Mouse (Mus musculus): ENCODE results near the gene Serpinb1a.

The Serpinb1a gene

GRCm38 (mm10) chr13:32839314-32839713 lies 11.7 kb downstream of the Serpinb1a start:
- no peak for DNase-seq (ENCODE audit: low spot score in 2 of 2)

- no peak for DNase-seq (ENCODE audit: low spot score in 2 of 2)
Observed at GRCm38 (mm10) chr13:32834513-32834912, 16.5 kb downstream of the Serpinb1a start.

- no peak for DNase-seq (ENCODE audit: low spot score in 2 of 2)
Observed at GRCm38 (mm10) chr13:32833237-32833636, 17.7 kb downstream of the Serpinb1a start.

GRCm38 (mm10) chr13:32832776-32833175 lies 18.2 kb downstream of the Serpinb1a start:
- DNase-seq (ENCODE audit: low spot score in 2 of 2): no peak

GRCm38 (mm10) chr13:32831505-32832273 lies 19.3 kb downstream of the Serpinb1a start:
- DNase-seq (ENCODE audit: low spot score in 2 of 2): no peak

- no peak for DNase-seq (ENCODE audit: low spot score in 2 of 2)
Observed at GRCm38 (mm10) chr13:32828886-32829285, 22.1 kb downstream of the Serpinb1a start.

GRCm38 (mm10) chr13:32827951-32828350 lies 23.0 kb downstream of the Serpinb1a start:
- DNase-seq (ENCODE audit: low spot score in 2 of 2): peak; percentile 43 to 49

GRCm38 (mm10) chr13:32827111-32827822 lies 23.7 kb downstream of the Serpinb1a start:
- no peak for DNase-seq (ENCODE audit: low spot score in 2 of 2)

GRCm38 (mm10) chr13:32825546-32825945 lies 25.4 kb downstream of the Serpinb1a start:
- no peak for DNase-seq (ENCODE audit: low spot score in 2 of 2)

GRCm38 (mm10) chr13:32824377-32825330 lies 26.3 kb downstream of the Serpinb1a start:
- no peak for DNase-seq (ENCODE audit: low spot score in 2 of 2)

GRCm38 (mm10) chr13:32823126-32823525 lies 27.9 kb downstream of the Serpinb1a start:
- no peak for DNase-seq (ENCODE audit: low spot score in 2 of 2)

GRCm38 (mm10) chr13:32821671-32822070 lies 29.3 kb downstream of the Serpinb1a start:
- DNase-seq (ENCODE audit: low spot score in 2 of 2): no peak

- DNase-seq (ENCODE audit: low spot score in 2 of 2): no peak
Observed at GRCm38 (mm10) chr13:32819926-32820325, 31.1 kb downstream of the Serpinb1a start.

- DNase-seq (ENCODE audit: low spot score in 2 of 2): no peak
Observed at GRCm38 (mm10) chr13:32819241-32819640, 31.7 kb downstream of the Serpinb1a start.

- DNase-seq (ENCODE audit: low spot score in 2 of 2): no peak
Observed at GRCm38 (mm10) chr13:32807624-32808023, 43.4 kb downstream of the Serpinb1a start.

GRCm38 (mm10) chr13:32806820-32807219 lies 44.2 kb downstream of the Serpinb1a start:
- DNase-seq (ENCODE audit: low spot score in 2 of 2): no peak

- DNase-seq (ENCODE audit: low spot score in 2 of 2): no peak
Observed at GRCm38 (mm10) chr13:32803701-32804345, 47.2 kb downstream of the Serpinb1a start.

- DNase-seq (ENCODE audit: low spot score in 2 of 2): peak; percentile 39 to 40
Observed at GRCm38 (mm10) chr13:32802259-32803081, 48.5 kb downstream of the Serpinb1a start, which contains the start of gene D930007J09Rik. Gene D930007J09Rik (minus strand): TSS chr13:32802849.

- DNase-seq (ENCODE audit: low spot score in 2 of 2): peak; percentile 91 to 97
Observed at GRCm38 (mm10) chr13:32801693-32802221, 49.2 kb downstream of the Serpinb1a start, which contains the start of gene Wrnip1. Gene Wrnip1 (plus strand): TSS chr13:32802038.

- no peak for DNase-seq (ENCODE audit: low spot score in 2 of 2)
Observed at GRCm38 (mm10) chr13:32800859-32801258, 50.1 kb downstream of the Serpinb1a start.
